Mouse (Mus musculus) bone marrow, adult 2 months (tissue): ENCODE data around the gene Nudt4.

ENCODE experiments used
- CTCF ChIP-seq: fragments of 200-500 bp; IDR thresholded peaks from 2 replicates; pipeline ENCODE4 v1.5.1; 2011; ENCODE audit warnings: low read length, control low read depth; ENCODE audit not compliant: control insufficient read depth, insufficient read depth
- POLR2A ChIP-seq: fragments of 200-500 bp; IDR thresholded peaks from 2 replicates; pipeline ENCODE4 v1.6.1; 2011; ENCODE audit warnings: low read depth, mild to moderate bottlenecking, control low read depth, low read length, borderline replicate concordance; ENCODE audit not compliant: control insufficient read depth

DNA sequence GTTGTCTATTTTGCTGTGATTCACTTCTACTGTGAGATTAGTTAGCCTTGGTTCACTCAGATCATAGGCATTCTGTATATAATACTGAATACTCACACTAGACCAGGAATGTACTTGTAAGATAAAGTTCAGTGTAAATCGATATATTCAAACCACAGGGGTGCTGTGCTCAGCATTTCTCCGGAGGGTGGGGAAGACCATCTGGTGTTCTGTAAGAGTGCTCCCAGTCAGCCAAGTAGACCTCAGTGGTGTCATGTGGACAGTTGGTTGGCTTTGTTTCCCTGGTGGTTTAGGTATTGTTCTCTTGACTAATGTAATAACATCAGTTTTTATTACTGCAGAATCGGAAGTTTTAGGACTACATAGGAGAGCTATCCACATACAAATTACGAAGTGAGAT is 18.9 kb downstream of the Nudt4 start:
- TF ChIP-seq POLR2A: no peak
- no peak for TF ChIP-seq CTCF
